Mouse (Mus musculus) intestine, embryonic 14.5 days (tissue): ENCODE measurements around the gene Zdhhc19. TPM values are rescaled to one million over a fixed set of nuclear protein-coding genes. Genes with fewer than 3 reads are reported as not detected.
A peak's percentile ranks its signal among the peaks of the same experiment; 100 is the strongest.
"Not testable (repeated sequence)": the region's sequence is repeated elsewhere in the genome, so short reads cannot be mapped to it uniquely, and the experiment has no call there.

Experiments
- ATAC-seq: fragments of 200-750 bp; cut with Nextera tagmentation; replicated peaks from 2 replicates; pipeline ENCODE4 v1.8.0; 2017; ENCODE audit warnings: low read depth, moderate number of reproducible peaks, moderate TSS enrichment, moderate library complexity; ENCODE audit not compliant: low FRiP score, low TSS enrichment
- DNase-seq: peaks from one replicate; pipeline ENCODE4 v3.0.0-alpha.2; 2018; ENCODE audit warnings: low spot score
- H3K27ac ChIP-seq: fragments of 300-500 bp; sonication (generic); 2 replicates; pipeline ENCODE4 v1.5.1; 2014; ENCODE audit warnings: low read depth, mild to moderate bottlenecking, control low read depth
- H3K27me3 ChIP-seq: fragments of 300-500 bp; sonication (generic); replicated peaks from 2 replicates; pipeline ENCODE4 v1.6.1; 2014; ENCODE audit warnings: low read length, control low read depth; ENCODE audit not compliant: control insufficient read depth, insufficient read depth
- H3K36me3 ChIP-seq: fragments of 300-500 bp; sonication (generic); 2 replicates; pipeline ENCODE4 v1.6.1; 2014; ENCODE audit warnings: low read length, control low read depth; ENCODE audit not compliant: control insufficient read depth, insufficient read depth
- H3K4me1 ChIP-seq: fragments of 300-500 bp; sonication (generic); replicated peaks from 2 replicates; pipeline ENCODE4 v1.6.1; 2014; ENCODE audit warnings: low read length, control low read depth, mixed read lengths; ENCODE audit not compliant: control insufficient read depth, insufficient read depth
- H3K4me2 ChIP-seq: fragments of 300-500 bp; sonication (generic); 2 replicates; pipeline ENCODE4 v1.6.1; 2014; ENCODE audit warnings: low read length
- H3K4me3 ChIP-seq: fragments of 300-500 bp; sonication (generic); 2 replicates; pipeline ENCODE4 v1.5.1; 2014; ENCODE audit warnings: low read depth, low read length, control low read depth, mixed read lengths
- H3K9ac ChIP-seq: fragments of 300-500 bp; sonication (generic); 2 replicates; pipeline ENCODE4 v1.6.1; 2014; ENCODE audit warnings: mild to moderate bottlenecking, low read length
- H3K9me3 ChIP-seq: fragments of 300-500 bp; sonication (generic); 2 replicates; pipeline ENCODE4 v1.6.1; 2016; ENCODE audit warnings: low read length, control low read depth; ENCODE audit not compliant: control insufficient read depth
- WGBS: fragments of 180-500 bp; shearing (Covaris S2); extraction: QIAGEN DNeasy Blood & Tissue Kit; methylation state at CpG from one replicate; pipeline ENCODE4 v1.1.7; 2014; 5-methylcytosine and 5-hydroxymethylcytosine counted together
- polyA plus RNA-seq: library from polyadenylated mRNA; unstranded; fragments of >200 nt; fragmentation: Nextera tagmentation; extraction: Ambion mirVana; gene quantifications from 2 replicates; pipeline ENCODE4 v1.2.1, GENCODE M21; 2014

Zdhhc19 gene
- polyA plus RNA-seq, 1 experiment from 2014 or later: 0.20 TPM

DNA sequence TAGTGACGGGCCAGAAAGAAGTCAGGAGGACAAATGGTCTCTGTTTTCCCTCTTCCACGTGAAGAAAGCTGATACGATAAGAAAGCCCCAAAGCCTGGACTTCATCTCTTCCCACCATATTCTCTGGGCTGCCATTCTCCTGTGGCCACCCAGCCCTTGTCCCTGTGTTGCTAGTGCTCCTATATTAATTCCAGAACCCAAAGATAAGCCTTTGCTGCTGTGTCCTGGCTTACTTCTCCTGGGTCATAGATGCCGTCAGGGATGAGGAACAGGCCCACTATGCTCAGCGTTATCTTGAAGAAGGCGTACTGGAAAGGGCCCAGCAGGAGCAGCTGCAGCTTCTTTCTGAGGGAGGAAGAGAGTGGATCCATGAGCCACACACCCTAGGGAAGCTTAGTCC lies 18.8 kb upstream of the Zdhhc19 start:
- Histone ChIP-seq H3K27me3 (no peaks in the 10 kb centered on the region), H3K9me3 (no peaks in the 10 kb centered on the region), H3K27ac (no peak overlapping the region), H3K9ac (no peak overlapping the region), H3K36me3 (peaks cover 10% of the 10 kb centered on the region; the same call in 1 of the 2 replicates), H3K4me2 (no peak overlapping the region), H3K4me3 (no peak overlapping the region), H3K4me1 (no peaks in the 10 kb centered on the region)
- DNase-seq (no peak), ATAC-seq (no peak)
- WGBS: 67% methylated on average over 6 of the region's 6 CpGs

DNA sequence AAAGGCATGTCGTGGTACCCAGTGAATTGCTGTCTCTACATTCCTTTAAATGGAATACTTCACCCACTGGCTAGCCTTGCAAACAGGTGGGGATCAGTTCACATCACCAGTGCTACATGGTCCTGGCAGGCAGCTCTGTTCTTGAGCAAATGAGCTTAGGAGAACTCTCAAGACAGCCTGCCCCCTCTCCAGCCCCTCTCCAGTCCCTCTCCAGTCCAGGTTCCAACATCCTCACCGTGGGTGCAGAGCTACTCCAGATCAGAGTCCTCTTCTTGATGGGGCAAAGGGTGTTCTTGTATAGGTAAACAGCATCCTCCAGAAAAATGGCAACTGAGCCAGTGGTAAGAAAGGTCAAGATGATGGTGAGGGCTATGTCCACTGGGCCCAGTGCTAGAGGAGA lies 16.6 kb upstream of the Zdhhc19 start:
- ATAC-seq (no peak), DNase-seq (no peak)
- Histone ChIP-seq H3K4me3 (no peak overlapping the region), H3K27me3 (no peaks in the 10 kb centered on the region), H3K9me3 (no peaks in the 10 kb centered on the region), H3K36me3 (0 out of 2 replicates have a peak, but pooled peaks cover 5% of the 10 kb centered on the region), H3K9ac (no peak overlapping the region), H3K4me1 (no peaks in the 10 kb centered on the region), H3K27ac (no peak overlapping the region), H3K4me2 (no peak overlapping the region)
- WGBS: 65% methylated on average over 2 of the region's 2 CpGs

DNA sequence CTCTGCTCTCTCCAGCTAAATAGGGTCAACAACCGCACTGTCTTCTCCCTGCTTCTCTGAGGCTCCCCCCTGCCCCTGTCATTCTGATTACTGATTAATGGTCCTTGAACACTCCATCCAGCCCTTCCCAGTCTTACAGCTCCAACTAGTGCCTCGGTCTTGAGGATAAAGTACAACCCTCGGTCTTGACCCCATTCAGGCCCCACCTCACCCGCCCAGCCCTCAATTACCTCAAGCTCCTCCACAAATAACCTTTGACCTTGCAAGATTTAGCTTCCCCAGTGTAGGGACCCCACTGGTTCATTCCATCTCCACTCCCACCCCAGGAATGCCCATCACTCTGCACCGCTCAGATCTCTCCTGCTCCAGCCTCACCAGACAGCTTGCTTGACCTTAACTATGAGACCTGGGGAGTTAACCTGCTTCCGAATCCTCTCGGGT lies 11.6 kb upstream of the Zdhhc19 start:
- Histone ChIP-seq H3K27me3 (no peaks in the 10 kb centered on the region), H3K27ac (peak overlapping the region; percentile 33; the same call in 1 of the 2 replicates), H3K4me2 (no peak overlapping the region; the same call in 1 of the 2 replicates), H3K9me3 (no peaks in the 10 kb centered on the region), H3K4me1 (no peaks in the 10 kb centered on the region; the same call in 1 of the 2 replicates), H3K4me3 (no peak overlapping the region), H3K9ac (no peak overlapping the region), H3K36me3 (no peaks in the 10 kb centered on the region)
- WGBS: 20% methylated on average over 7 of the region's 7 CpGs
- ATAC-seq (peak; percentile 68), DNase-seq (no peak)

DNA sequence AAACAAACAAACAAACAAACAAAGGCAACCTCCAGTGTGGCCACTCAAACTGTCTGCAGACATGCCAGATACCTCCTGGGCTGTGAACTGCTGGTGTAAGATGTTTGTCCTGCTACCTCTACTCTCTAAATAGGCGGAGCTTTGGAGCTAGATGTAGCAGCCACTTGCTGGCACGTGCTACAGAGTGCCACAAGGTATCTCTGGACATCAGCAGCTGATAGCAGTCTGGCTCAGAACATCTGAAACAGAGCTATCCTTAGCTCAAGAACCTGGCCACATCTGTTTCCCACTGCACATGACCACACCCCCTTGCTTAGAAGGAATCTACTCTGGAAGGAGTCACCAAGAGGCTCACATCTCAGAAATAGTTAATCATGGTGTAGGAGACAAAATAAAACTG lies 10.9 kb upstream of the Zdhhc19 start:
- Histone ChIP-seq H3K27me3 (no peaks in the 10 kb centered on the region), H3K27ac (no peak overlapping the region), H3K36me3 (no peaks in the 10 kb centered on the region), H3K4me1 (no peaks in the 10 kb centered on the region; the same call in 1 of the 2 replicates), H3K9ac (no peak overlapping the region), H3K4me2 (peak overlapping the region; percentile 33; the same call in 1 of the 2 replicates), H3K9me3 (no peaks in the 10 kb centered on the region), H3K4me3 (no peak overlapping the region)
- no peak for ATAC-seq
- DNase-seq: no peak
- WGBS: 59% methylated on average over 2 of the region's 2 CpGs

DNA sequence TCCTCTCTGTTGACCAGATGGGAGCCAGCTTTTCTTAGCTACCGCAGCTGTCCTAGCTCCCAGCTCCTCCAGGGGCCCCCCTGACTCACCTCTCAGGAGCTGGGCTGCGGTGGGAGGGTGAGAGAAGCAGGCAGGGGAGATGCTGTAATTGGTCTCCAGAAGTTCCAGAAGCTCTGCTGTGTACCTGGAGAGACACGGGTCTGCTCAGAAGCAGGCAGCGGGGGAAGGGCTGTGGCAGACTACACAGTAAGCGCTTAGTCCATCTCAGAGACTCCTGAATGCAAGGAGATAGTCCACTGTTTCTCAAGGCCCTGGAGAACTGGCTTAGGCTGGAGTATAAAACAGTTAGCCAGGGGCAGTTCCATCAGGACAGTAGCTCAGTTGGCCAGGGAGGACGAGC lies 10.0 kb upstream of the Zdhhc19 start:
- Histone ChIP-seq H3K4me3 (no peak overlapping the region), H3K4me2 (peak overlapping the region; percentile 33), H3K9me3 (no peaks in the 10 kb centered on the region), H3K9ac (no peak overlapping the region), H3K36me3 (no peaks in the 10 kb centered on the region), H3K27ac (no peak overlapping the region), H3K27me3 (no peaks in the 10 kb centered on the region), H3K4me1 (no peaks in the 10 kb centered on the region; the same call in 1 of the 2 replicates)
- ATAC-seq (no peak), DNase-seq (no peak)
- WGBS: 54% methylated on average over 6 of the region's 6 CpGs

DNA sequence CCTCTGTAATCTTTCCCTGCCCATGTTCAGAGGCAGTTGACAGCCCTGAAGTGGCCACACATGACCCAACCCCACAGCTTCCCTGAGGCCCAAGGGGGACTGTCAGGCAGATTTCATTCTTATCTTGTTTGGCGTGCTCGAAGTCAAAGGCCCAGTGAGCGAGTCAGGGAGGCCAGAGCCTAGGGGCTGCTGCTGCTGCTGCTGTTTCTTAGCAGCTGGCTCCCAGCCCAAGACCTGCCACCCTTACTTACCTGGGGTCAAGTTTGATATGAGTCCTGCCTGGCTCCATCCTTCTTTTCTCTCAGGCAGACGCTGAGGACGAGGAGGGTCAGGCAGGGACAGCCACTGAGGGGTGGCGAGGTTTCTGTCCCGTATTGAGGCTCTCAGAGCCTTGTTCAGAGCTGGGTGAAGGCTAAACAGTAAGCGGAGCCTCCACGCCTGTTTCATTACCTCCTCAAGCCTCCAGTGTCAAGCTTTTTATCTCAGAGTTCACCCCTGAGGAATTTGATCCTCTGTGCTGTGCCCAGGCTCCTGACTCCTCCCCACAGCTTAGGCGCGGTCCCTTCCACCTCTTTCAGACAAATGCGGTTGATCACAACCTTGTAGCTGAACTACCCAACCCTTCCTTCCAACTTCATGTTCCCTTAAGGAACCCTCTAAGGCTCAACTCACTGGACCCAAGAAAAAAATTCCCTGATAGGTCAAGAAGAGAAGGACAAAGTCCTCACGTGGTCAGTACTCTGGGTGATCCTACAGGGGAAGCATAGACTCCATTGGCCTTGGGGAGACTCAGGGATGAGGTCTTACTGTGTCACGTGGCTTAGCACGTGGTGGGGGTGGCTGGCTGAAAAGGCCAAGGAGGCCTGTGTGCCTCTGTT lies 8.6 kb upstream of the Zdhhc19 start, which contains the start of gene Slc51a:
TSS of gene Slc51a (minus strand) at position 646 of the 878 bp plus-strand sequence.
- ATAC-seq: peak; percentile 58; the same call in 1 of the 2 replicates
- H3K9ac ChIP-seq: no peak within 1 kb of the TSS
- peak within 1 kb of the TSS; percentile 66 for H3K27ac ChIP-seq

DNA sequence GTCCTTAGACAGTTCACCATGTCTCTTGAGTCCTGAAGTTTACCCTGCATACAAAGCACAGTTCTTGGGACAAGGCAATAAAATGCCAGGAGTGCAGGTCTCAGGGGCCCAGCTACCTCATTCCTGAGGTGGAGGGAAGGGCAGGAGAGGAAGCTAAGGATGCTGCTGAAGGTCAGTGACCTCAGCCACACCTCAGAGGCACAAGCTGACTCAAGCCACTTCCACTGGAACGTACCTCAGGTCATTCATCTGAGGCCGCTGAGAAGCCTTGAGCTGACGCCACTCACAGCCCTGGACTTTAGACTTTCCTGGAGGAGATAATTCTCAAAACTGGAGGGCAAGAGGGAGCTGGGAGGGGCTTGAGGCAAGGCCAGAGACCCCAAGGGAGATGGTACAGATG lies 7.1 kb upstream of the Zdhhc19 start:
- WGBS: 82% methylated on average over 3 of the region's 3 CpGs
- H3K9ac ChIP-seq: no peak overlapping the region
- H3K27ac ChIP-seq: no peak overlapping the region
- H3K4me1 ChIP-seq: no peaks in the 10 kb centered on the region; the same call in 1 of the 2 replicates
- H3K4me2 ChIP-seq: no peak overlapping the region
- H3K4me3 ChIP-seq: no peak overlapping the region
- H3K36me3 ChIP-seq: no peaks in the 10 kb centered on the region
- DNase-seq: no peak
- ATAC-seq: no peak
- no peaks in the 10 kb centered on the region for H3K27me3 ChIP-seq
- H3K9me3 ChIP-seq: no peaks in the 10 kb centered on the region

More for the DNA sequence above, 8.6 kb upstream of the Zdhhc19 start, which contains the start of gene Slc51a:
- no peak for DNase-seq
- no peaks in the 10 kb centered on the region; the same call in 1 of the 2 replicates for H3K4me1 ChIP-seq
- H3K4me2 ChIP-seq: peak within 1 kb of the TSS; percentile 37
- no peaks in the 10 kb centered on the region for H3K36me3 ChIP-seq
- 35% methylated on average over 15 of the region's 15 CpGs for WGBS
- no peaks in the 10 kb centered on the region for H3K27me3 ChIP-seq
- no peaks in the 10 kb centered on the region for H3K9me3 ChIP-seq
- H3K4me3 ChIP-seq: no peak within 1 kb of the TSS

DNA sequence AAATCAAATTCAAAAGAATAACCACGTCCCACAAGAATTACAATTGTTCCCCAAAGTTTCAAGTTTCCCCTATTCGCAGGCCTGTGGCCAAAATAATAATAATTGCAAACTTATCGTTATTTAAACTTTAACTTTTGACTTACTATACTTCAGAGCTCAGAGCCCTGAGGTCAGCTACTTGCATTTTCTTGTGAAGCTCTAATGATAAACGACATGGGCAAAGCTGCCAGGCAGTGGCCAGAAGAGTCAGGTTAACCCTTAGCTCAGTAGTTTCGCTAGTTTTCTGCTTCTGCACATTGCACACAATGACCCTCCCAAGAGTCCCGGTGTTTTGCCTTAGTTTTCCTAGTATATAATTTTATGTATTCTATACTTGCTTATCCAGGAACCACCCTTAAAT lies 1.7 kb upstream of the Zdhhc19 start:
- H3K9ac ChIP-seq, H3K4me3 ChIP-seq, H3K4me1 ChIP-seq, H3K4me2 ChIP-seq, H3K27ac ChIP-seq, H3K9me3 ChIP-seq, DNase-seq, H3K36me3 ChIP-seq, ATAC-seq, H3K27me3 ChIP-seq: not testable (repeated sequence)
- 53% methylated on average over 6 of the region's 6 CpGs for WGBS
